Mouse (Mus musculus): ENCODE data around the gene Nsl1.

DNA sequence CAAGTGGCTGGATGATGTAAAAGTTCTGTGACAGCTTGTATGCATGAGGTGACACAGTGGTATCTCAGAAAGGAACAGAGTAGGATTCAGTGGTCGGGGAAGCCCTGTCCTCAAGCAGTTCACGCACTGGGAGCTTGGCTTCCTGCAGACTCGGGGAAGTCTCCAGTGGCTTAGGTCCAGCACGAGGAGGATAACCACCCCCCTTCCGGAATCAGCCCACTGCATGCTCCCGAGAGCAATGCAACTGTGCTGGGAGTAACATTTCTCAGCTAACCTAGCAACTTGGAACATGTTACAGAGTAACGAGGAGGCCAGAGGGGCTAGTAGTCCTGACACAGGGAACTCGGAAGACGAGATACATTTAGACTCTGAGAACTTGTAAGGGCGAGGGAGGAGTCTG, 44.5 kb downstream of the Nsl1 start:
- no peak for TF ChIP-seq POLR2A (IDR thresholded peaks at IDR 0.05; ENCODE audit: borderline replicate concordance, extremely low read depth, low read depth, low read length)
- TF ChIP-seq CTCF (IDR thresholded peaks at IDR 0.05; ENCODE audit: insufficient read depth, low read length) = no peak
